Mouse (Mus musculus) lung, embryonic 14.5 days (tissue): ENCODE data around the gene Scimp. TPM values are rescaled to one million over a fixed set of nuclear protein-coding genes. Genes with fewer than 3 reads are reported as not detected.
A peak's percentile ranks its signal among the peaks of the same experiment; 100 is the strongest.

Experiments
- ATAC-seq: fragments of 200-750 bp; cut with Nextera tagmentation; 2 replicates; pipeline ENCODE4 v1.8.0; 2017; ENCODE audit warnings: mild to moderate bottlenecking, moderate TSS enrichment, moderate library complexity; ENCODE audit not compliant: insufficient read depth
- DNase-seq: peaks from one replicate; pipeline ENCODE4 v3.0.0-alpha.2; 2015
- H3K27ac ChIP-seq: fragments of 300-500 bp; sonication (generic); 2 replicates; pipeline ENCODE4 v1.5.1; 2014; ENCODE audit warnings: low read depth, mild to moderate bottlenecking, moderate library complexity
- H3K27me3 ChIP-seq: fragments of 300-500 bp; sonication (generic); 2 replicates; pipeline ENCODE4 v1.6.1; 2014; ENCODE audit warnings: low read length, control low read depth; ENCODE audit not compliant: insufficient read depth
- H3K36me3 ChIP-seq: fragments of 300-500 bp; sonication (generic); 2 replicates; pipeline ENCODE4 v1.6.1; 2014; ENCODE audit warnings: control low read depth; ENCODE audit not compliant: insufficient read depth
- H3K4me1 ChIP-seq: fragments of 300-500 bp; sonication (generic); 2 replicates; pipeline ENCODE4 v1.6.1; 2014; ENCODE audit warnings: antibody characterized with exemption, control low read depth; ENCODE audit not compliant: insufficient read depth
- H3K4me2 ChIP-seq: fragments of 300-500 bp; sonication (generic); 2 replicates; pipeline ENCODE4 v1.6.1; 2014; ENCODE audit warnings: mild to moderate bottlenecking
- H3K4me3 ChIP-seq: fragments of 300-500 bp; sonication (generic); 2 replicates; pipeline ENCODE4 v1.5.1; 2014; ENCODE audit warnings: low read depth, low read length
- H3K9ac ChIP-seq: fragments of 300-500 bp; sonication (generic); 2 replicates; pipeline ENCODE4 v1.6.1; 2014
- H3K9me3 ChIP-seq: fragments of 300-500 bp; sonication (generic); 2 replicates; pipeline ENCODE4 v1.6.1; 2016; ENCODE audit warnings: low read depth, low read length, control low read depth
- CTCF ChIP-seq: IDR thresholded peaks from 2 replicates; pipeline ENCODE4 v1.5.1; 2016; ENCODE audit warnings: antibody characterized with exemption, low read depth
- WGBS: fragments of 180-500 bp; shearing (Covaris S2); extraction: QIAGEN DNeasy Blood & Tissue Kit; methylation state at CpG from one replicate; pipeline ENCODE4 v1.1.7; 2014; 5-methylcytosine and 5-hydroxymethylcytosine counted together
- polyA plus RNA-seq: library from polyadenylated mRNA; unstranded; fragments of >200 nt; fragmentation: Nextera tagmentation; extraction: Ambion mirVana; gene quantifications from 2 replicates; pipeline ENCODE4 v1.2.1, GENCODE M21; 2014

The Scimp gene
- polyA plus RNA-seq, 1 experiment from 2014 or later = not detected

DNA sequence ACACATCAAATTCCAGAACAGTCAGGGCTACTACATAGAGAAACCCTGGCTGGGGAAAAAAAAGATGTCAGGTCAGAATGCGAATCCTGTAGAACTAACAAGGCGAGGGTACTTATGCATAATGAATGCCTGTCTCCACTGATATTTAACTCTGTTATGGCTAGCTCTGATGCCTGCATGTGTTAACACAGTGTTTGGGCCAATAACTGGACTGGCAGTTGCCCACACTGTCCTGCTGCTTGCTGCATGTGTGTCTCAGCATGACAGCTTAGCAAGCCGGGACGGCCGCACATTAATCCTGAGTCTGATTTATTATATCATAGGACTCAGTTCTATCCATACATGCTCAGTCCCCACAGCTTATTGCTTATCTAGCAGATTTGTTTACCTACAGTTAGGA is 1.3 kb downstream of the Scimp start:
- 80% methylated on average over 5 of the region's 5 CpGs for WGBS
- H3K36me3 ChIP-seq = no peaks in the 10 kb centered on the region
- TF ChIP-seq CTCF = no peak
- H3K9me3 ChIP-seq = no peaks in the 10 kb centered on the region
- no peaks in the 10 kb centered on the region for H3K4me1 ChIP-seq
- ATAC-seq = no peak
- H3K4me2 ChIP-seq = no peak overlapping the region
- no peak for DNase-seq
- H3K9ac ChIP-seq = no peak overlapping the region
- H3K4me3 ChIP-seq = no peak overlapping the region
- no peak overlapping the region for H3K27ac ChIP-seq
- no peaks in the 10 kb centered on the region for H3K27me3 ChIP-seq

DNA sequence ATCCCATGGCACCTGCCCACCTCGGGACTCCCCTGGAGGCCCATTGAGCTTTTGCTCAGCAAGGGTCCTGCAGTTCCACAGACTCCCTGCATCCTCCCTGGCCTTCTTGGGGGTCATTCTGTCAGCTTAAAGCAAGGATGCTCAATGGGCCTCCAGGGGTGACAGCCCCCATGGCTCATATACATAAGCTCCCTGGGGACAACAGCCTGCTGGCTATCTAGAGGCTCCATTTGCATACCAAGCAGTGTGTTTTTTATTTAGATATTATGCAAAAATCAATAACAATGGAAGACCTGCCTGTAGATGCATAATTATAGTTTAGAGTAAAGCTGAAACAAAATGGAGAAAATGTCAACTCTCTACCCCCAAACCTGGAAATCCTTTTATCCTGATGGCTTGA is 3.4 kb downstream of the Scimp start:
- no peak for TF ChIP-seq CTCF
- Histone ChIP-seq H3K27me3 (no peaks in the 10 kb centered on the region), H3K4me1 (no peaks in the 10 kb centered on the region), H3K9ac (no peak overlapping the region), H3K36me3 (no peaks in the 10 kb centered on the region), H3K9me3 (no peaks in the 10 kb centered on the region), H3K4me2 (no peak overlapping the region), H3K27ac (no peak overlapping the region), H3K4me3 (no peak overlapping the region)
- no peak for ATAC-seq
- 26% methylated on average over 1 of the region's 1 CpGs for WGBS
- DNase-seq = no peak

DNA sequence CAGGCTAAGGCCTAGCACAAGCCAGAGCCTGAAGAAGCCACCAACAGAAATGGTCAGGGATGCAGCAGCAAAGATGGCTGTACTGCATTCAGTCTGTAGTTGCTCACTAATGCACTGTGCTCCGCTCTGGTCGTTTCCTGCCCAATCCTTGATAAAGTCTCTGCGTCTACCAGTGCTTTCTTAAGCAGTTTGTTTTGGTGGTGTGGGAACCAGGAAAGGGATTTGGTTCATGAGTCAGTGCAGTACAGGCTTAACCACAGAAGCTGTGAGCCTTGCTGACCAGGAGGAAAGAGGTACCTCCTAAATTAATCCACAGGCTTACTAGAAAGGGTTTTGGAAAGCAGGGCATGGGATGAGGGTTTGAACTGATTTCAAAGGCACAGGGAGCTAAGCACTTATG is 4.3 kb downstream of the Scimp start:
- no peak for TF ChIP-seq CTCF
- DNase-seq (no peak), ATAC-seq (no peak)
- Histone ChIP-seq H3K4me2 (no peak overlapping the region), H3K4me1 (no peaks in the 10 kb centered on the region), H3K9me3 (no peaks in the 10 kb centered on the region), H3K9ac (no peak overlapping the region), H3K4me3 (no peak overlapping the region), H3K27me3 (no peaks in the 10 kb centered on the region), H3K27ac (no peak overlapping the region), H3K36me3 (no peaks in the 10 kb centered on the region)
- WGBS = 60% methylated on average over 3 of the region's 3 CpGs

DNA sequence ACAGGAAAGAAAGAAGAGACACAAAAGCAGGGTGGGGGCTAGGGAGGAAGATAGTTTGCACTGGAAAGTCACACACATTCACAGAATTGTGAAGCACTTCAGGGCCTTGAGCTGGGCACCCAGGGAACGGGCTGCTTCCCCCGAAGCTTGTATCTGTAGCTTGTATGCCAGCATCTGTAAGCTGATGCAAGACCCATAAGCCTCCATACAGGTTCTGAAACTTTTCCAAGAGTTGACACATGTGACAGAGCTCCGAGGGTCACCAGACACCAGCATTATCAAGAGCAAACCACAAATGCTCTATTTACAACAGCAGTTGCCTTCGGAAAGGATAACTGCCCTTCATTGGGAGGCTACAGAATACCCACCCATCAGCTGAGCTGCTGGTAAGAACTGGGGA is 4.8 kb downstream of the Scimp start:
- Histone ChIP-seq H3K27me3 (no peaks in the 10 kb centered on the region), H3K36me3 (no peaks in the 10 kb centered on the region), H3K27ac (no peak overlapping the region), H3K4me3 (no peak overlapping the region), H3K4me2 (no peak overlapping the region), H3K9me3 (no peaks in the 10 kb centered on the region), H3K9ac (no peak overlapping the region), H3K4me1 (no peaks in the 10 kb centered on the region)
- no peak for TF ChIP-seq CTCF
- 87% methylated on average over 4 of the region's 4 CpGs for WGBS
- no peak for ATAC-seq
- DNase-seq = no peak

DNA sequence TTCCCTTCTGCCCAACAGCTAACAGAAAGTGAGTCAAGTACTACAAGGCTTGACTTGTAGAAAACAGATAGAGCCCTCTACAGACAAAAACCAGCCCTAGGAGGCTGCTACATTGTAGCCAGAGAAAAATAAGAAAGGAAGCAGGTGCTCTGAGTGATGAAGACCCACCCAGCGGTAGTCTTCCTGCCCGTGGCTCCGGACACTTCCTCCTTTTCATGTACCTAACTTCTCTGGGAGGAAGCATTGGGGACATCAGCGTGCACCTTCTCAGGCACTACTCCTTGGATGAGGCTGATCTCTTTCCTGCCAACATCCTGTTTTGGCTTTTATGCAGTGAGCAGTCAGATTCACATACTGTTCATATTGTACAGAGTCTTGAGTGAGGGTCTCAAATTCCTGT is 5.7 kb downstream of the Scimp start:
- no peaks in the 10 kb centered on the region for H3K9me3 ChIP-seq
- ATAC-seq = no peak
- 76% methylated on average over 4 of the region's 4 CpGs for WGBS

DNA sequence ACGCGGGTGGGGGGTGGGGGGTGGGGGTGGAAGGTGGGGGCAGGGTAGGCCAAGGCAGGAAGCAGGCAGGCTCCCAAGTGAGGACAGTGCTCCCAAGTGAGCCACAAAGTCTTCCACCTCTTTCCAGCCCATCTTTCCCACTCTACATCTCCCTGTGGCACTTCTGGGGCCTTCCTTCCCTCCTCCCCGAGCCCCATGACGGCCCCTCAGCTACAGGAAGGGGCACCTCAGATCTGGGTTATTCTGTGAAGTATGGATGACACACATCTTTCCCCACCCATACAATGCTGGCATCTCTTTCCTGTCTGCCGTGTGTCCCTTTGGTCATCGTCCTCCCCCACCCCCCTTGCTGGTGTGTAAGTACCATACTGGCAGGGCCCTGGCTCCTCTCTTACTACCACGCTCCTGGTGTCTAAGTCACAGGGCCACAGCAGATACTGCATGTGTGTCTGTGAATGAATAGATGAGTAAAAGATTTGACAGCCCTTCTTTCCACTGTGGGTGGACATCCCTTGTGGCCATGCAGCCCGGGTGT is 6.7 kb downstream of the Scimp start:
- TF ChIP-seq CTCF = no peak
- Histone ChIP-seq H3K27ac (peak overlapping the region; percentile 55; the same call in 1 of the 2 replicates), H3K9ac (no peak overlapping the region), H3K36me3 (no peaks in the 10 kb centered on the region), H3K27me3 (no peaks in the 10 kb centered on the region), H3K4me3 (no peak overlapping the region), H3K9me3 (no peaks in the 10 kb centered on the region), H3K4me1 (no peaks in the 10 kb centered on the region), H3K4me2 (0 out of 2 replicates have a peak overlapping the region, but pooled peaks have one; percentile 28)
- ATAC-seq (no peak), DNase-seq (no peak)
- 64% methylated on average over 8 of the region's 8 CpGs for WGBS

More for the DNA sequence above, 5.7 kb downstream of the Scimp start:
- Histone ChIP-seq H3K4me2 (no peak overlapping the region), H3K9ac (no peak overlapping the region), H3K27ac (no peak overlapping the region), H3K36me3 (no peaks in the 10 kb centered on the region), H3K4me1 (no peaks in the 10 kb centered on the region), H3K27me3 (no peaks in the 10 kb centered on the region), H3K4me3 (no peak overlapping the region)
- no peak for TF ChIP-seq CTCF
- DNase-seq = no peak

DNA sequence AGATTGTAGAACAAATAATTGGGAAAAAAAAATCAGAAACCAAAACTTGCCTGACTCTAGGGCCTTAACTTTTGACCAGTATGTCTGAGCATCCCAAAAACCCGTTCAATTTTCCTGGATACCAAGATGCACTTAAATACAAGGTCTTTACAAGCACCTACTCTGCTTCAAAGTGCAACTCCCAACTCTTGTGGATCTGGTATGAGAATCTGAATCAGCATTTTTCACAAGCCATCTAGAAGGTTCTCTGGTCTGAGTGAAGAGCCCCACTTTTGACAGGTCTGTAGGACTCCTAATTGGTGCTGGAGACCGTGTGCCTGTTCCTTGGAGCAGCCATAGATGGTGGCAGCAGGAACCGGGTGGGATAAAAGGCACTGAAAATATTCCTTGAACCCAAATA is 8.0 kb downstream of the Scimp start:
- no peaks in the 10 kb centered on the region for H3K36me3 ChIP-seq
- no peak overlapping the region for H3K4me3 ChIP-seq
- no peaks in the 10 kb centered on the region for H3K4me1 ChIP-seq
- ATAC-seq = no peak
- DNase-seq = no peak
- no peaks in the 10 kb centered on the region for H3K9me3 ChIP-seq
- TF ChIP-seq CTCF = no peak
- 69% methylated on average over 3 of the region's 3 CpGs for WGBS
- H3K27ac ChIP-seq = no peak overlapping the region
- H3K9ac ChIP-seq = no peak overlapping the region
- H3K27me3 ChIP-seq = no peaks in the 10 kb centered on the region
- no peak overlapping the region for H3K4me2 ChIP-seq
